Mouse (Mus musculus) liver, adult 10 weeks (tissue): ENCODE measurements around the gene Txnrd1. TPM values are rescaled to one million over a fixed set of nuclear protein-coding genes. Genes with fewer than 3 reads are reported as not detected.

ENCODE experiments used
- polyA plus RNA-seq: library from polyadenylated mRNA; stranded (reverse); fragments of 350-450 nt; fragmentation: Illumina TruSeq; extraction: RNeasy Lipid Tissue Mini Kit (QIAGEN cat#74804); gene quantifications from one replicate; pipeline ENCODE4 v1.2.3, GENCODE M21; 2014; ENCODE audit warnings: low read depth, low replicate concordance

Txnrd1 gene
- 61.8 TPM for polyA plus RNA-seq

DNA sequence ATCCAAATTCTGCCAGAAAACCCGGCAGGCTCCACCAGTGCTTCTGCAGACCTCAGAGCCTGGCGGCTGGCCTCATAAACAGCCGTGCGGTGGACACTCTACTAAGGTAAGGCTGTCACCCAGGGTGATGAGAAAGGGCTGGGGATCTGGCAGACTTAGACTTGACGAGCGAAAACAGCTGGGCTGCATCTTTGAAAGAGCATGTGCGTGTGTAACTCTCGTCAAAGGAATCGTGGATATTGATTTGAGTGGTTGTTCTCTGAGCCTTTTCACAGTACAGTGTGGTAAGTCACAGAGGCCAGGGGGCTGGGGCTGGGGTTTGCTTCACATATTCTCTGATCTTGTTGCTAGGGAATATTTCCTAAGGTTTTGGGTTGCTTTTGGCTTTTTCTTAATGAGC lies at the start of gene Txnrd1:
Gene Txnrd1, plus strand, starts transcription at position 26 of the 400 bp plus-strand sequence.

DNA sequence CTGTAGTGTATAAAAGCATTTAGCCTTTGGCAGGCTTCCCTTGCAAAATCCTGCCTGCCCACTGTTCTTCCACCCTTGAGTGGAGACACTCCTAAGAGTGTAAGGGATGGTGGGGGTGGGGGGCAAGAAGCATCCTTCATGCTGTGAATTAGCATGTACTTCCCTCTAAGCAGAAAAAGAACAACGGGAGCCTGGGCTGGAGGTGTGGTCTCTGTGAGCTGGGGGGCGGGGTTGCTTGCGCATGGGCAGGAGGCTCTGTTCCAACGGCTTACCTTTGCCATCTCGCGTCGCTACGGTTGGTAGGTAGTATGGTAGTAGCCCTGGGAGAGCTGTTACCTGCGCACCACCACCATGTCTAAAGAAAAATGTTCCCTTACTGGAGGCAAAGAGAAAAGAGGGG lies 32.6 kb downstream of the Txnrd1 start, which contains the start of gene Eid3:
Gene Eid3, plus strand, starts transcription at position 271 of the 400 bp plus-strand sequence.

Other genes starting within 250 kb of the Txnrd1 start
- gene 1190007I07Rik, start 210.7 kb upstream of the Txnrd1 start, polyA plus RNA-seq, result 22.1 TPM
- 17.2 TPM for gene Tdg, start 204.1 kb upstream of the Txnrd1 start, polyA plus RNA-seq
- not detected for gene Glt8d2, start 143.3 kb upstream of the Txnrd1 start, polyA plus RNA-seq
- gene Hcfc2, start 137.8 kb upstream of the Txnrd1 start, polyA plus RNA-seq, result 27.2 TPM
- 57.0 TPM for gene Nfyb, start 69.8 kb upstream of the Txnrd1 start, polyA plus RNA-seq
- gene Eid3, start 32.7 kb downstream of the Txnrd1 start, polyA plus RNA-seq, result 0.40 TPM
- gene Chst11, start 151.5 kb downstream of the Txnrd1 start, polyA plus RNA-seq, result 0.11 TPM